Mouse (Mus musculus) heart, embryonic 16.5 days (tissue): ENCODE measurements around the gene Cep41. TPM values are rescaled to one million over a fixed set of nuclear protein-coding genes. Genes with fewer than 3 reads are reported as not detected.

Source experiments
- ATAC-seq: fragments of 200-750 bp; cut with Nextera tagmentation; replicated peaks from 2 replicates; pipeline ENCODE4 v1.8.0; 2017; ENCODE audit warnings: moderate number of reproducible peaks; ENCODE audit not compliant: insufficient read depth, low FRiP score; ENCODE audit errors: extremely low read depth
- H3K27ac ChIP-seq: fragments of 300-500 bp; sonication (generic); 2 replicates; pipeline ENCODE4 v1.5.1; 2014; ENCODE audit warnings: mild to moderate bottlenecking, low read length, control low read depth, moderate library complexity
- H3K27me3 ChIP-seq: fragments of 300-500 bp; sonication (generic); 2 replicates; pipeline ENCODE4 v1.6.1; 2014; ENCODE audit warnings: low read length, mixed read lengths; ENCODE audit not compliant: control insufficient read depth, insufficient read depth
- H3K36me3 ChIP-seq: fragments of 300-500 bp; sonication (generic); 2 replicates; pipeline ENCODE4 v1.6.1; 2014; ENCODE audit not compliant: control insufficient read depth, insufficient read depth
- H3K4me1 ChIP-seq: fragments of 300-500 bp; sonication (generic); 2 replicates; pipeline ENCODE4 v1.6.1; 2014; ENCODE audit warnings: low read length, mixed read lengths; ENCODE audit not compliant: control insufficient read depth, insufficient read depth
- H3K4me2 ChIP-seq: fragments of 300-500 bp; sonication (generic); 2 replicates; pipeline ENCODE4 v1.6.1; 2014; ENCODE audit warnings: low read depth, mild to moderate bottlenecking, control low read depth, low read length
- H3K4me3 ChIP-seq: fragments of 300-500 bp; sonication (generic); 2 replicates; pipeline ENCODE4 v1.5.1; 2014; ENCODE audit warnings: mild to moderate bottlenecking, control low read depth, low read length
- H3K9ac ChIP-seq: fragments of 300-500 bp; sonication (generic); 2 replicates; pipeline ENCODE4 v1.6.1; 2014; ENCODE audit warnings: low read length, control low read depth
- H3K9me3 ChIP-seq: fragments of 300-500 bp; sonication (generic); replicated peaks from 2 replicates; pipeline ENCODE4 v1.6.1; 2016; ENCODE audit warnings: low read length; ENCODE audit not compliant: control insufficient read depth
- WGBS: fragments of 180-500 bp; shearing (Covaris S2); extraction: QIAGEN DNeasy Blood & Tissue Kit; methylation state at CpG from one replicate; pipeline ENCODE4 v1.1.7; 2014; 5-methylcytosine and 5-hydroxymethylcytosine counted together
- polyA plus RNA-seq: library from polyadenylated mRNA; unstranded; fragments of >200 nt; fragmentation: Nextera tagmentation; extraction: Ambion mirVana; gene quantifications from 2 replicates; pipeline ENCODE4 v1.2.1, GENCODE M21; 2015

Cep41 gene
- polyA plus RNA-seq, 1 experiment from 2014 or later = 10.5 TPM

DNA sequence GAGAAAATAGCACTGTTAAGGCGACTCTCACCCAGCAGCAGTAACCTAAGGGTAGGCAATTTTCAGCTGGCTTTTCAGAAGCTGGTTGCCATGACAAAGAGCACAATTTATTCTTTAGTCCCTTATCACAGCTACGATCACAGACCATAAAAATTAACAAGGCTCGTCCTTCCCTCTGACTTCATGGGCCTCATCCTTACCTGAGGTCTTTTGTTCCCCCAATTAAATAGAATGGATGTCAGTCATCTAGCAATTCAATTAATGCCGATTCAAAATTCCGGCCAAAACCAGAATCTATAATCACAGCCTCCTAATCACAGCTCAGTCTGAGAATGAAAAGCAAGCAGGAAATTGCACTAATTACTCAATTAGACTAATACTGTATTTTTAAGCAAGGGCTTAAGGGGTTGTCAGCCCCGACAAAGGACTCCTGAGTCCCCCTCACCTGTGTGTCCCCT is 39.1 kb downstream of the Cep41 start:
- Histone ChIP-seq H3K9ac (no peak overlapping the region), H3K9me3 (no peaks in the 10 kb centered on the region), H3K36me3 (no peaks in the 10 kb centered on the region), H3K27me3 (no peaks in the 10 kb centered on the region), H3K4me1 (peaks cover 6% of the 10 kb centered on the region), H3K4me3 (no peak overlapping the region), H3K27ac (0 out of 2 replicates have a peak overlapping the region, but pooled peaks have one; percentile 24), H3K4me2 (no peak overlapping the region)
- 77% methylated on average over 6 of the region's 6 CpGs for WGBS
- ATAC-seq = no peak

DNA sequence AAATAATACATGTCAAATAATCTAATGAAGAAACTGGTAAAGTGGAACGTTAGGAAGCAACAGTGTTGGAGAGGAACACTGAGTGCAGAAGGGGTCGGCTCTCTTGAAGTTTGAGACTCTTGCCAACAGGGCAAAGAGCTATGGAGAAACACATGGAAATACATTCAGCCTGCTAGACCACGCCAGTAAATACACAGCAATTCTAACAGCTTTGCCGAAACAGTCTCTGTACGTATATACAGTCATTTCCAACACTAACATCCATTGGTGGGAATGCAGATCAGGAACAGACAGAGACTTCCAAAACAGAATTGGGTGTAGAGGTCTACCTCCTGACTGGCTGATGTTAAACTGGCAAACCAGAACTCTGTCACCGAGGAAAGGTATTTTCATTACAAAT is 40.0 kb downstream of the Cep41 start:
- H3K9ac ChIP-seq = no peak overlapping the region
- H3K4me3 ChIP-seq = no peak overlapping the region
- no peak overlapping the region for H3K4me2 ChIP-seq
- H3K27ac ChIP-seq = peak overlapping the region; percentile 47
- H3K36me3 ChIP-seq = no peaks in the 10 kb centered on the region
- H3K27me3 ChIP-seq = no peaks in the 10 kb centered on the region
- no peak for ATAC-seq
- H3K4me1 ChIP-seq = peaks cover 11% of the 10 kb centered on the region
- no peaks in the 10 kb centered on the region for H3K9me3 ChIP-seq
- WGBS = 74% methylated on average over 6 of the region's 6 CpGs

DNA sequence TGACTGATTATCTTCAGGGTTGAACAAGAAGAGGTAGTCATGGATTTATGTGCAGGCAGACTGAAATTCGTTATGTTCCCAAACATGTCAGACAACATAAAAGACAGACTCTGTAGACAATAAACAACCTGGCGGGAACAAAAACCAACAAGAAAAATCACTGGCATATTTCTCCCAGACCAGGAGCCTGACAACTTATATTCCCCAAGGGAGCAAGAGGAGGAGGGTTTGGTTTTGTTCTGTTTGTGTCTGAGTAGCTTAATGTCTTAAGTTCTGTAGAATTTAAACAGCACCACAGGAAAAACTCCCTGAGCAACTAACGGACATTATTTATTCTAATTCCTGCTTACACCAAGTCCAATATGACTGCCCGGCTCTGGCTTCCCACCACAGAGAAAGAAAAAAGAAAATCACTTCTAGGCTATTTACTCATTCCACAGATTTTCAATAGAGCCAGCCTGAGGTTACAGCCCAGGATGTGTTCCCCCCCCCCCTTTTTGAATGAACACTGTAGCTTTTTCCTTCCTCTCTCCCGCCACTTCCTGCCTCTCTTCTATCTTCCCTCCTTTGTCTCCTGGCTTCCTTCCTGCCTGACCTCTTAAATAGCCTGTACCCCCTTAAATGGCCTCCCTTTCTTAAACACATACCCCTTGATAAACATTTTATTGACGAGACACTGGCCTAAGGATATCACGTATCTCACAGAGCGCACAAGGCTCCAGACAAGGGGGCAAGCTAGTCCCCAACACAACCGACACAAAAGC is 40.9 kb downstream of the Cep41 start:
- no peak for ATAC-seq
- Histone ChIP-seq H3K4me2 (no peak overlapping the region), H3K4me1 (peaks cover 11% of the 10 kb centered on the region), H3K27ac (peak overlapping the region; percentile 64), H3K9me3 (no peaks in the 10 kb centered on the region), H3K4me3 (no peak overlapping the region), H3K27me3 (no peaks in the 10 kb centered on the region), H3K36me3 (no peaks in the 10 kb centered on the region), H3K9ac (no peak overlapping the region)
- 57% methylated on average over 9 of the region's 9 CpGs for WGBS

DNA sequence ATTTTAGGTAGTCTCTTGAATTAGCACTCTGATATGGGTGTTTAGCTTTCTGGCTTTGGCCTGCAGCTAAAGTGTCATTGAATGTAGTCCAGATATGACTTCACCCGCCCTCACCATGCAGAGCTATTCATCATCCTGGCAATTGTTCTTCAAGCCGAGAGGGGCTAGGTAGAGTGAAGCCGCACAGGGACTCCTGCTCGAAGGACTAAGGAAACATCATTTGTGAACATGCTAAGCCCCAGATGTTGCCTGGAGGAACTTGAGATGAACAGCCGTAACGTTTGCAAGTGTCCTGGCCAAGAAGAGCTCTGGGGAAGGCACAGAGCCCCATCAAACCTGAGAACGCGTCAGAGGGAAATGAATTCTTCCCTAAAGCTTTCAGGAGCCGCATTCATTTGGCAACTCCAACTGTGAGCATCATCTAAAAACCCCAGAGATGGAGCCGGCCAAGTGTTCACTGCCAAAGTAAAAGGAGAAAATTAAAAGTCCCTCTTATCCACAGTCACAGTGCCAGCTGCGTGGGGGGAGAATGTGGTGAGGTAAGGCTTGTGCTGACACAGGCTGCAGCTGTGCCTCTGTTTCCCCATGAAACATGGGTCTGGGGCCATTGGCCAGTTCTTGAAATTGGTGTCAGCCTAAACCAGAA is 43.8 kb downstream of the Cep41 start:
- Histone ChIP-seq H3K27ac (peak overlapping the region; percentile 49), H3K9me3 (no peaks in the 10 kb centered on the region), H3K4me3 (no peak overlapping the region), H3K9ac (no peak overlapping the region), H3K27me3 (no peaks in the 10 kb centered on the region), H3K36me3 (no peaks in the 10 kb centered on the region), H3K4me1 (peaks cover 9% of the 10 kb centered on the region), H3K4me2 (no peak overlapping the region)
- no peak for ATAC-seq
- 59% methylated on average over 11 of the region's 11 CpGs for WGBS

DNA sequence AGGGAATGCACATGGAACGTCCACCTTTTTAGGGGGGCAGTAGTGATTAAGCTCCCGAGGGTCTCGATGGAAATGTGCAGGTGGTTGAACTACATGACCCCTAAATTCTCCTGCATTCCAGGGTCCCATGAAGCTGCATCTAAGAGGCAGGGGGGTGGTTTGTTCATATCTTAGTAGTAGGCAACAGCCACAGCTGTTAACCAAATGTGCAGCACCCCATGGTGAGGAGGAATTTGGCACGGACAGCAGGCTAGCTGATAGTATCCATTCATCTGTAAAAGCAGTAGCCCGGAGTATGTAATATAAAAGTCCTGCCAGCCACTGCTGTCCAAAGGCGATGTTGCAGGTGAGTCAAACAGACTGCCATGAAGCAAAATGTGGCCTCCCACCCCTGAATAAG is 48.2 kb downstream of the Cep41 start:
- no peak overlapping the region for H3K9ac ChIP-seq
- H3K27me3 ChIP-seq = no peaks in the 10 kb centered on the region
- H3K36me3 ChIP-seq = no peaks in the 10 kb centered on the region
- H3K4me2 ChIP-seq = no peak overlapping the region
- ATAC-seq = no peak
- H3K9me3 ChIP-seq = no peaks in the 10 kb centered on the region
- H3K4me3 ChIP-seq = no peak overlapping the region
- peaks cover 7% of the 10 kb centered on the region for H3K4me1 ChIP-seq
- no peak overlapping the region for H3K27ac ChIP-seq
- WGBS = 76% methylated on average over 6 of the region's 6 CpGs

DNA sequence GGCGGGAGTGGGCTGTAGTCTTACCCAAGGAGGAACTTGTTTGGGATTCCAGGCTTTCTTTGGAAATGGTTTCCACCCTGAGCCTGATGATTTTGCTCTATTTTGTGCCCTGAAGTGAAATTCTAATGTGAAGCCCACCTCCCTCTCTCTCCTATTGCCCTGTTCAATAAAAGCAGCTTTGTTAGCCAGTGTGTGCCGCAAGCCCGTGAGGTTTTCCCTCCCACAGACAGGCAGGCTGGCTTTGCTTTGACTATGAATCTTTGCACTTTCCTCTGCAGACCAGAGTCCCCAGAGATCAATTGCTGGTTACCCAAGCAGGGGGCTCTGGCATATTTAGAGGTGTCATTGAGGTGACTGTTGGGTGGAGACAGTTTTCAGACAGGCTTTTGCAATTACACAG is 49.1 kb downstream of the Cep41 start:
- Histone ChIP-seq H3K4me3 (no peak overlapping the region), H3K27ac (no peak overlapping the region), H3K9ac (no peak overlapping the region), H3K4me1 (peaks cover 5% of the 10 kb centered on the region), H3K27me3 (no peaks in the 10 kb centered on the region), H3K4me2 (no peak overlapping the region), H3K36me3 (no peaks in the 10 kb centered on the region), H3K9me3 (no peaks in the 10 kb centered on the region)
- 84% methylated on average over 3 of the region's 3 CpGs for WGBS
- no peak for ATAC-seq

DNA sequence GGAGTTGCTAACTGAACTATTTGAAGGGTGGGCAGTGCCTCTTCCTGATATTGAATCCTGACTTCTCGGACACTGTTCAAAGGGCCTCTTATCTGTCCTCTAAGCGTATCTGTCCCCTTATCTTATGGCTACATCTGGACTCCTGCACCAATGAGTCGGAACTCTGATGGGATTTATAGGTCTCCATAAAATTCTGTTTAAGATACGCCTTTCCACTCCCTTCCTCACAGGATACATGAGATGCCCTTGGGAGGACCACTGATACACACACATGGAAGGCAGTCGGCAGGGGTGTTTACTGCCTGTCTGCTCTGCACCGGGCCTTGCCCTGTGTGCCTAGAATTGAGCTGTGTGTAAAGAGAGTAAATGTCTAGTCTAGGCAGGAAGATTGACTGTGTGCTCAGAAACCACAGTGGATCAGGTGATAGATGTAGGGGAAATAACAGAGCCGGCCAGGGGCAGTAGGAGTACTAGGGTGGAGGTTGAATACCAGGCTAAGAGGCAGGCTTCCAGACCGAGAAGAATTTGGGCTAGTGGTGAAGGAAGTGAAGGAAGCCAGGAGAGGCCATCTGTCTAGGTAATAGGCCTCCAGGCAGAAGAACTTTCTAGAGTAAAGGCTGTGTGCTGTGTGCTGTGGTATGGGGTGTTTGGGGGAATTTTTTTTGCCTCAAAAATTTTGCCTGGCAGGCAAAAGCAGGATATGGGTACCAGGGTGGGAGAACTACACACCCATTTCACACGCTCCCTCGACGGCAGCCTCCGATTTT is 49.7 kb downstream of the Cep41 start:
- Histone ChIP-seq H3K27ac (0 out of 2 replicates have a peak overlapping the region, but pooled peaks have one; percentile 9), H3K36me3 (no peaks in the 10 kb centered on the region), H3K27me3 (no peaks in the 10 kb centered on the region), H3K9me3 (no peaks in the 10 kb centered on the region), H3K4me2 (no peak overlapping the region), H3K4me3 (no peak overlapping the region), H3K4me1 (peaks cover under 1% of the 10 kb centered on the region; the same call in 1 of the 2 replicates), H3K9ac (no peak overlapping the region)
- ATAC-seq = 0 out of 2 replicates have a peak, but pooled peaks have one; percentile 12
- 67% methylated on average over 12 of the region's 12 CpGs for WGBS

DNA sequence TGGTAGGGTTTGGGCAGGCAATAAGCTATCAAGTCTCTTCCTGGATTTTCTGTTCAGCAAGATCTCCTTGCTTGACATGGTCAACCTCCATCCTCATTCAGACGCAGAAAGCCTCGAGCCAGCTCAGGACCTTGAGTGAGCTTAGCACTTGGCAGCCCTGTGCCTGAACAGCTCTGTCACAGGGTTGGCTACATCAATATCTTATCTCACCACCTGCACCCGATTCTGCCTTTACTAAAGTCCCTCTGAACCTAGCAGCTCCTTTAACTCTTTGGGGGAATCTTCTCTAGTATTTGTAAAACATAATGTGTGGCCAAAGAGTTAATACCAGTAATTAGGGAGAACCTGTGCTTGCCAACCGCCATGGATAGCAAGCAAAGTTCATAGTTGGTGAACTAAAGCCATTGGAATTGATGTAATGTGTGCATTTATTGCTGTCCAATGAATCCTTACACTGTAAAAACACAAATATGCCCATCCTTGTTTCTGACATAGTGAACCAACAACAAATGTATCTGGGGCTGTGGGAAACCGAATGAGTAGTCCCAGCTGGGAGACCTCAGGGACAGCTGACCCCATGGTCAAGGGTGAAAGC is 54.8 kb downstream of the Cep41 start, which contains the start of gene Cpa1:
Cpa1 (plus strand) TSS at position 545 of the 595 bp plus-strand sequence.
- Histone ChIP-seq H3K27ac (peak within 1 kb of the TSS; percentile 46; the same call in 1 of the 2 replicates), H3K9ac (no peak within 1 kb of the TSS), H3K9me3 (no peaks in the 10 kb centered on the region), H3K4me3 (no peak within 1 kb of the TSS), H3K27me3 (no peaks in the 10 kb centered on the region), H3K36me3 (no peaks in the 10 kb centered on the region), H3K4me2 (no peak within 1 kb of the TSS), H3K4me1 (peaks cover 16% of the 10 kb centered on the region)
- no peak for ATAC-seq
- 58% methylated on average over 5 of the region's 5 CpGs for WGBS
